Mouse (Mus musculus) stomach, embryonic 14.5 days (tissue): ENCODE measurements around the gene Ywhag. TPM values are rescaled to one million over a fixed set of nuclear protein-coding genes. Genes with fewer than 3 reads are reported as not detected.

Experiments
- ATAC-seq: fragments of 200-750 bp; cut with Nextera tagmentation; 2 replicates; pipeline ENCODE4 v1.8.0; 2017; ENCODE audit warnings: low read depth, moderate TSS enrichment; ENCODE audit not compliant: insufficient number of reproducible peaks, insufficient read depth, low FRiP score
- H3K27ac ChIP-seq: fragments of 300-500 bp; sonication (generic); 2 replicates; pipeline ENCODE4 v1.5.1; 2014; ENCODE audit warnings: mild to moderate bottlenecking, low read length, moderate library complexity, mixed read lengths
- H3K27me3 ChIP-seq: fragments of 300-500 bp; sonication (generic); 2 replicates; pipeline ENCODE4 v1.6.1; 2014; ENCODE audit warnings: low read length, control low read depth, mixed read lengths; ENCODE audit not compliant: control insufficient read depth, insufficient read depth
- H3K36me3 ChIP-seq: fragments of 300-500 bp; sonication (generic); 2 replicates; pipeline ENCODE4 v1.6.1; 2014; ENCODE audit warnings: mild to moderate bottlenecking, control low read depth, low read length, moderate library complexity, mixed read lengths; ENCODE audit not compliant: control insufficient read depth, insufficient read depth
- H3K4me1 ChIP-seq: fragments of 300-500 bp; sonication (generic); 2 replicates; pipeline ENCODE4 v1.6.1; 2014; ENCODE audit warnings: low read length, control low read depth, mixed read lengths; ENCODE audit not compliant: control insufficient read depth, insufficient read depth
- H3K4me2 ChIP-seq: fragments of 300-500 bp; sonication (generic); replicated peaks from 2 replicates; pipeline ENCODE4 v1.6.1; 2014; ENCODE audit warnings: low read depth, low read length, control low read depth
- H3K4me3 ChIP-seq: fragments of 300-500 bp; sonication (generic); 2 replicates; pipeline ENCODE4 v1.5.1; 2014; ENCODE audit warnings: low read depth, low read length, control low read depth
- H3K9ac ChIP-seq: fragments of 300-500 bp; sonication (generic); replicated peaks from 2 replicates; pipeline ENCODE4 v1.6.1; 2014; ENCODE audit warnings: low read depth, mild to moderate bottlenecking, control low read depth, low read length, moderate library complexity, mixed read lengths
- H3K9me3 ChIP-seq: fragments of 300-500 bp; sonication (generic); 2 replicates; pipeline ENCODE4 v1.6.1; 2016; ENCODE audit warnings: low read depth, low read length, control low read depth; ENCODE audit not compliant: control insufficient read depth
- WGBS: fragments of 180-500 bp; shearing (Covaris S2); extraction: QIAGEN DNeasy Blood & Tissue Kit; methylation state at CpG from one replicate; pipeline ENCODE4 v1.1.7; 2014; 5-methylcytosine and 5-hydroxymethylcytosine counted together
- polyA plus RNA-seq: library from polyadenylated mRNA; unstranded; fragments of >200 nt; fragmentation: Nextera tagmentation; extraction: Ambion mirVana; gene quantifications from 2 replicates; pipeline ENCODE4 v1.2.1, GENCODE M21; 2014

Ywhag gene
- polyA plus RNA-seq, 1 experiment from 2014 or later, result 101 TPM

DNA sequence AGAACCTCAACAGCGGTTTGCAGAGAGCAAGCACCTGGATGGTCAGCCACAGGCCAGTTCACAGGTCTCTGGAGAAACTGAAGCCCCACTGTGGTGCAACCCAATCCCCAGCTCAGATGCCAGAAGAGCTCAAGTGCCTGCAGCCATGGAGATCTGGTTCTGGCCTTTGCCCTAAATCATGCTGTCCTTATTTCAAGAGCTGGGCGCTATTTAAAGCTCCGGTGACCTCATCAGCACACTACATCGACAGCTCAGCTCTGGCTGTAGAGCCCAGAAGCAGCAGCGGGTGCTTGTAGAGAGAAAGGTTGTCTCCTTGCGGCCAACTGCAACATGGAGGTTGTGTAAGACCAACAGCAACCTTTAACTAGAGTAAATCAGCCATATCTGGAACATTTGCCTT lies 20.3 kb downstream of the Ywhag start:
- H3K9ac ChIP-seq, result no peak overlapping the region
- H3K4me2 ChIP-seq, result no peak overlapping the region
- no peak for ATAC-seq
- H3K27me3 ChIP-seq, result no peaks in the 10 kb centered on the region
- H3K4me1 ChIP-seq, result no peaks in the 10 kb centered on the region
- no peak overlapping the region for H3K27ac ChIP-seq
- WGBS, result 82% methylated on average over 6 of the region's 6 CpGs
- no peaks in the 10 kb centered on the region for H3K9me3 ChIP-seq
- peaks cover 44% of the 10 kb centered on the region for H3K36me3 ChIP-seq
- H3K4me3 ChIP-seq, result no peak overlapping the region

DNA sequence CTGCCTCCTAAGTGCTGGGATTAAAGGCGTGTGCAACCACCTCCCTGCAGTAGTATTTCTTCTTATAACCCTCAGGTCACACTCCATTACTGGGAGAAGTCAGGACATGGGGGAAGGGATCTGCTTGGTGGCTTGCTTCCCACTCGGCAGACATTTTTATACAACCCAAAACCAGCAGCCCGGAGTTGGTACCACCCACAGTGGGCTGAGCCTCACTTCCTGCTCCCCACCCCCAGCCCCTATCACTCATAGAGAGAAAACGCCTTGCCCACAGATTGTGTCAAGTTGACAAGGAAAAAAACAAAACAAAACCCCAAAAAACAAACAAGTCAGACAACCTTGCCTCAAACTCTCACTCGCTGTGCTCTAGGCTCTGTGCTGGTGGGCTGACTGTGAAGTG lies 21.2 kb downstream of the Ywhag start:
- H3K4me3 ChIP-seq, result no peak overlapping the region
- WGBS, result 69% methylated on average over 5 of the region's 5 CpGs
- H3K9ac ChIP-seq, result no peak overlapping the region
- H3K36me3 ChIP-seq, result peaks cover 49% of the 10 kb centered on the region
- ATAC-seq, result no peak
- no peak overlapping the region for H3K4me2 ChIP-seq
- no peaks in the 10 kb centered on the region for H3K9me3 ChIP-seq
- no peak overlapping the region for H3K27ac ChIP-seq
- no peaks in the 10 kb centered on the region for H3K4me1 ChIP-seq
- H3K27me3 ChIP-seq, result no peaks in the 10 kb centered on the region

DNA sequence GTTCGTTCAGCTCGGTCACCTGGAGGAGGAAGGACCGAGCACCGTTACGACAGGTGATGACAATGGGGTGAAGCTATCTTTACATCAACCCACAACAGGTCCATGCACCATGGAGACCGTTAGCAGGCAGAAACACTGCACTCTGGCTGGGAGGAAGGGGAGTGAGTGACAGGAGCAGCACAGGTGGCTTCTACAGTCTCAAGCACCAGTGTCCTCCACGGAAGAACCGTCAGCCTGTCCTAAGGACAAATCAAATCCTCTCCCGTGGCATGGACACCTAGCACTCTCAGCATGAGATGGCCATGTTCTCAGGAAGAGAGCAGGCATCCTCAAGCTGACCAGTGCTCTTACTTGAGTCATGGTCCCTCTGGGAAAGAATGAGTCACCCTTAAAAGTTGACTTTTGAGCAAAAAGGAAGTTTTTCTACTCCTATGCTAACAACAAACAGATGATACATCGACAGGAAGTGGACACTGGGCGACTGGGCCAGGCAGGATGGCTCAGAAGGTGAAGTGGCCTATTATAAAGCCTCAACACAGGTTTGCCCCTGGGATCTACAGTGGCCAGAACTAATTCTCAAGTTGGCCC lies 22.7 kb downstream of the Ywhag start:
- Histone ChIP-seq H3K4me3 (no peak overlapping the region), H3K4me1 (no peaks in the 10 kb centered on the region), H3K36me3 (peaks cover 48% of the 10 kb centered on the region), H3K9me3 (no peaks in the 10 kb centered on the region), H3K4me2 (no peak overlapping the region), H3K9ac (no peak overlapping the region), H3K27ac (no peak overlapping the region), H3K27me3 (no peaks in the 10 kb centered on the region)
- ATAC-seq, result no peak
- 89% methylated on average over 11 of the region's 11 CpGs for WGBS

DNA sequence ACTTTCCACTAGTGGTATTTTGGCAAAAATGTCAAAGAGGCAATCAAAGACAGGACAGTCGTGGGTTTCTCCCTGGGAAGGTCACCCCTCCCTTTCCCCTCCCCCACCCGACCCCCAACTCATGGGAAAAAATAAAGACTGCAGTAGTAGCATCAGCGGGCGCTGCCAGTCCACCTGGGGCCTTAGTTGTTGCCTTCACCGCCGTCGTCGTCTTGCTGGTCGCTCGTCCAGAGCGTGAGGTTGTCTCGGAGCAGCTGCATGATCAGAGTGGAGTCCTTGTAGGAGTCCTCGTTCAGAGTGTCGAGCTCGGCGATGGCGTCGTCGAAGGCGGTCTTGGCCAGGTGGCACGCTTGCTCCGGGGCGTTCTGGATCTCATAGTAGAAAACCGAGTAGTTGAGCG lies 23.6 kb downstream of the Ywhag start:
- no peak overlapping the region for H3K27ac ChIP-seq
- ATAC-seq, result no peak
- 92% methylated on average over 25 of the region's 25 CpGs for WGBS

DNA sequence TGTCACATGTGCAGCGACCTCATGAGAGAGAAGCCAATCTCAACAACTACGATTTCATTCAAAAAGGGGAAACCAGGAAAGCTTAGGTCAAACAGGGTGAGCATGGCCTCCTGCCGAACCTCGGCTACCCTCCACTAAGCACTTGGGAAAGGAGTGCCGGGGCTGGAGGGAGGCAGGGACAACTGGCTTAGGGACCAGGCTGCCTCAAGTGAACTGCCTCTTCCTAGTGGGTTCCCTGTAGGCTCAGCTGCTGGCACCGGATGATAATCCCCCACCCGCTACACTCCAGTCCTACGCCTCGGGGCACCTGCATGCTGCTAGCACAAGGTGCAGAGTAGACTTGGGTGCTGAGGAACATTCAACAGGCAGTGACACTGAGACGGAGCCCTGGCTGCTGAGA lies 24.8 kb downstream of the Ywhag start:
- no peak overlapping the region for H3K4me2 ChIP-seq
- no peak overlapping the region for H3K9ac ChIP-seq
- H3K4me1 ChIP-seq, result 0 out of 2 replicates have a peak, but pooled peaks cover 4% of the 10 kb centered on the region
- no peak overlapping the region for H3K27ac ChIP-seq
- peaks cover 43% of the 10 kb centered on the region for H3K36me3 ChIP-seq
- no peak overlapping the region for H3K4me3 ChIP-seq
- WGBS, result 82% methylated on average over 10 of the region's 10 CpGs
- no peaks in the 10 kb centered on the region for H3K27me3 ChIP-seq
- H3K9me3 ChIP-seq, result no peaks in the 10 kb centered on the region
- no peak for ATAC-seq

More for the DNA sequence above, 23.6 kb downstream of the Ywhag start:
- Histone ChIP-seq H3K9ac (no peak overlapping the region), H3K4me2 (no peak overlapping the region), H3K36me3 (peaks cover 43% of the 10 kb centered on the region), H3K9me3 (no peaks in the 10 kb centered on the region), H3K27me3 (no peaks in the 10 kb centered on the region), H3K4me3 (no peak overlapping the region), H3K4me1 (0 out of 2 replicates have a peak, but pooled peaks cover 2% of the 10 kb centered on the region)

DNA sequence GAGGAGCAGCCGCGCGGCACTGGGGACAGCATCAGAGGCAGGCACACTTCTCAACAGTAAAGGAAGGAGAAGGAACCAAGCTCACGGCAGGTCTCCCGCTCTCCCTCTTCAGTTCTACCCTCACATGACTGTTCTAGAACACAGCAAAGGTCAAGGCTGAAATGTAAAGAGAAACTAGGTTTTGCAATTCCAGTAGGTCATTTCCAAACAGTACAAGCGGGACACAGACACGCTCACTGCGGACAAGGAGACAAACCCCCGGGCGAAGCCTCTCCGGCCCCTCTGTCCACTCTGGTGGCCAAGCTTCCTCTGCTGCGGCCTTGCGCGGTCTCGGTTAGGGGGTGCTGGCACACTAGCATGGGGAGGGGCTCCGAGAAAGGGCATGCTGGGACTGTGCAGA lies 25.4 kb downstream of the Ywhag start:
- Histone ChIP-seq H3K4me3 (no peak overlapping the region), H3K27ac (no peak overlapping the region), H3K4me2 (no peak overlapping the region), H3K36me3 (peaks cover 43% of the 10 kb centered on the region), H3K4me1 (peaks cover 4% of the 10 kb centered on the region; the same call in 1 of the 2 replicates), H3K9me3 (no peaks in the 10 kb centered on the region), H3K27me3 (no peaks in the 10 kb centered on the region), H3K9ac (no peak overlapping the region)
- 92% methylated on average over 16 of the region's 16 CpGs for WGBS
- ATAC-seq, result no peak

DNA sequence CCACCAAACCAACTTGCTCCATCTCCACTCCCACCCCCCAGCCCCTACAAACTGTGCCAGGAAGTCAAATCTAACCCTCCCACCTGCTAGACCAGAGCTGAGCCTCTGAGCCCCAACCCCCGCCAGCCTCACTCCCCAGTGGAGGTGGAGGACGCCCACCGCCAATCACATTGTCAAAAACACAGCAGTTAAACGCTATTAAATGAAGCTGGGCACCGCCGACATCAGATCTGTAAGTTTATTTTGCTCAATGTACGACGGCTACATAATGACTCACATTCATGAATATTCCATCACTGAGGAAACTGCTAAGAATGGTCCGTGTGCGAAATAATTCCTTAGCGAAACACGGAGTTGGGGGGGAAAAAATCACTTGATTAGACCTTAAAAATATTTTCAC lies 26.2 kb downstream of the Ywhag start:
- H3K4me2 ChIP-seq, result no peak overlapping the region
- H3K27ac ChIP-seq, result no peak overlapping the region
- no peak for ATAC-seq
- peaks cover 4% of the 10 kb centered on the region; the same call in 1 of the 2 replicates for H3K4me1 ChIP-seq
- H3K9ac ChIP-seq, result no peak overlapping the region
- no peak overlapping the region for H3K4me3 ChIP-seq
- H3K27me3 ChIP-seq, result no peaks in the 10 kb centered on the region
- H3K9me3 ChIP-seq, result no peaks in the 10 kb centered on the region
- peaks cover 43% of the 10 kb centered on the region for H3K36me3 ChIP-seq
- 86% methylated on average over 12 of the region's 12 CpGs for WGBS

DNA sequence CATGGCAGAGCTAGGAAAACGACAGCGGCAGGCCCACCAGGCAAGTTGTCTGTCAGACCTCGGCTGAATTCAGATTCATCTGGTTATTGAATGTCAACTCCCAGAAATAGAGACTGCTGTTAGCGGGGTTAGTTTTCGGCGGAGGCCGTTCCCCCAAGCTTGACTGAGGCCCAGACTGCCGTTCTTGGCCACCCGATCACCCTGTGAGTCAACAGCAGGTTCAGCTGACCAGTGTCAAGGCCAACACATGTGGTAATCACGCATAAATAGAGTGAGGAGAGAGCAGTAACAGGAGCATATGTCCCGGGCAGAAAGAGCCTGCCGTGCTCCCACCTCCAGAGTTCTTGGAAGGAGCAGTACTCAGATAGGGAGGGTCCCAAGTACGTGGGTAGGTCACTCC lies 27.2 kb downstream of the Ywhag start:
- H3K27ac ChIP-seq, result no peak overlapping the region
- 79% methylated on average over 13 of the region's 13 CpGs for WGBS
- no peak overlapping the region for H3K4me3 ChIP-seq
- ATAC-seq, result no peak
- no peak overlapping the region for H3K4me2 ChIP-seq
- peaks cover 43% of the 10 kb centered on the region for H3K36me3 ChIP-seq
- no peak overlapping the region for H3K9ac ChIP-seq
- no peaks in the 10 kb centered on the region for H3K27me3 ChIP-seq
- H3K4me1 ChIP-seq, result peaks cover 4% of the 10 kb centered on the region; the same call in 1 of the 2 replicates
- H3K9me3 ChIP-seq, result no peaks in the 10 kb centered on the region

DNA sequence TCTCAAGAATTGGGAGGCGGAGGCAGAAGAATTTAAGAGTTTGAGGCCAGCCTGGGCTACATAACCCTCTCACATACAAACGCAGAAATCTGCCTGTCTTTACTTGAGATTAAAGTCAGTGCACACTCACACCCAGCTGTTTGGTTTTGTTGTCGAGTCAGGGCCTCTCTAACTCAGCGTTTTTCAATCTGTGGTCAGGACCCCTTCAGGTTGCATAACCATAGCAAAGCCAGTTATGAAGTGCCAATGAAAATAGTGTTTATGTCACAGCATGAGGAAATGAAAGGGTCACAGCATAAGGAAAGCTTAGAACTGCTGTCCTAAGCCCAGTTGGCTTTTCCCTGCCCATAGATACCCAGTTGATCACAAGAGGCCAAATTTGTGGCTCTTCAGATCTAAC lies 27.6 kb downstream of the Ywhag start:
- no peak overlapping the region for H3K9ac ChIP-seq
- ATAC-seq, result no peak
- H3K4me3 ChIP-seq, result no peak overlapping the region
- H3K9me3 ChIP-seq, result no peaks in the 10 kb centered on the region
- 79% methylated on average over 4 of the region's 4 CpGs for WGBS
- H3K27me3 ChIP-seq, result no peaks in the 10 kb centered on the region
- H3K36me3 ChIP-seq, result peaks cover 40% of the 10 kb centered on the region
- H3K4me2 ChIP-seq, result no peak overlapping the region
- peaks cover 4% of the 10 kb centered on the region; the same call in 1 of the 2 replicates for H3K4me1 ChIP-seq
- H3K27ac ChIP-seq, result no peak overlapping the region
